Mouse (Mus musculus): ENCODE measurements around the gene Olfr434. TPM values are rescaled to one million over a fixed set of nuclear protein-coding genes. Genes with fewer than 3 reads are reported as not detected.
"Not testable (repeated sequence)": the region's sequence is repeated elsewhere in the genome, so short reads cannot be mapped to it uniquely, and the experiment has no call there.

The Olfr434 gene
- polyA plus RNA-seq (2015; fragmentation: Nextera tagmentation; extraction: Ambion mirVana) = 0.28 TPM in 1 of 2 replicates, not detected in the other

DNA sequence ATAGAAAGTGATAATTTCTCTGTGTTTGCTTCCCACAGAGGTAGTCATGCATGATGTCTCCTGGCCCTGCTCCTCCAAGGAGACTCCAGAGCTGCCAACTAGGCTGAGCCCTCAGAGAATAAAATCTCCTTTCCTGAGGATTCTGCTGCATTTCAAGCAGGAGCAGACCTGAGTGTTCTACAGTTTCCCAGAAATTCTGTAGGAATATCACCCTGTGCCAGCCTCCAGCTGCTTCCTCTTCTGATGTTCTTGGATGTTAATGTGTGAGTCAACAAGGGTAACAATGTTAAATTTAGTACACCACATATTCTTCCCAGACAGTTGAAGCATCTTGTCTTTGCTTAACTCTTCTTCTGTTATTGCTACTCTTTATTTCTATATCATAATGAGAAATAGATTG lies at the start of gene Olfr434:
Gene Olfr434 (plus strand): TSS at position 149 of the 400 bp plus-strand sequence.
- H3K27ac ChIP-seq (replicated peaks); H3K36me3 ChIP-seq; H3K27me3 ChIP-seq: not testable (repeated sequence)

GRCm38 (mm10) chr6:43167246-43167645 lies 45.6 kb upstream of the Olfr434 start:
- Histone ChIP-seq H3K4me2 (replicated peaks) (no peak overlapping the region), H3K36me3 (no peaks in the 10 kb centered on the region), H3K4me3 (replicated peaks) (no peak overlapping the region), H3K27me3 (no peaks in the 10 kb centered on the region), H3K4me1 (no peaks in the 10 kb centered on the region), H3K9ac (no peak overlapping the region), H3K27ac (replicated peaks) (no peak overlapping the region), H3K9me3 (replicated peaks) (no peaks in the 10 kb centered on the region)
- no peak for ATAC-seq (ENCODE audit: insufficient number of reproducible peaks, low FRiP score, low TSS enrichment, low read depth)
- 94% methylated on average over 4 of the region's 4 CpGs for WGBS

More for the DNA sequence above, at the start of gene Olfr434:
- not testable (repeated sequence) for H3K4me2 ChIP-seq (replicated peaks); H3K4me3 ChIP-seq (replicated peaks); H3K9ac ChIP-seq; H3K9me3 ChIP-seq (replicated peaks); ATAC-seq (ENCODE audit: insufficient number of reproducible peaks, low FRiP score, low TSS enrichment, low read depth); H3K4me1 ChIP-seq

DNA sequence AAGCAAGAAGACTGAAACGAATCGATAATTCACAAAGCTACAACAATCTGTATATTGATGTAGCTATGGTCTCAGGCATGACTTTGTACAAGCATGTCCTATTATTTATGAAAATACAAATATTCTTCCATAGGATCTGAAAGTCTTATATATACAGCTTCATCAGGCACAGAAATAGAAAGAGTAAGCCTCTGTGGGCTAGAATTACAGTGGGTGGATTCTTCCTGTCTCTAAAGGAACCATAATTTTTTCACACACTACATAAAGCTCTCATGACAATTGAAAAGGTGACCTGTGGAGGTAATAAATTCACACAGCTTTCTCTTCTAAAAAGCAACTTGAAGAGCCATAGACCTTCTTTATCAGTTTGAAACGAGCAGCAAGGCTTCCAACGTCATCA lies 41.0 kb upstream of the Olfr434 start, which contains the start of gene Olfr13:
Gene Olfr13 (plus strand): TSS at position 301 of the 400 bp plus-strand sequence.
- Histone ChIP-seq H3K4me3 (replicated peaks) (no peak within 1 kb of the TSS), H3K27ac (replicated peaks) (no peak within 1 kb of the TSS), H3K9ac (no peak within 1 kb of the TSS), H3K36me3 (no peaks in the 10 kb centered on the region), H3K9me3 (replicated peaks) (no peaks in the 10 kb centered on the region), H3K4me2 (replicated peaks) (no peak within 1 kb of the TSS), H3K4me1 (no peaks in the 10 kb centered on the region), H3K27me3 (no peaks in the 10 kb centered on the region)
- ATAC-seq (ENCODE audit: insufficient number of reproducible peaks, low FRiP score, low TSS enrichment, low read depth) = no peak
- WGBS = 77% methylated on average over 4 of the region's 4 CpGs

- WGBS = 74% methylated on average over 1 of the region's 1 CpGs
- no peaks in the 10 kb centered on the region for H3K36me3 ChIP-seq
These were observed 34.7 kb upstream of the Olfr434 start for GRCm38 (mm10) chr6:43178129-43178528.

GRCm38 (mm10) chr6:43178584-43179501 lies 34.0 kb upstream of the Olfr434 start:
- H3K36me3 ChIP-seq = no peaks in the 10 kb centered on the region
- no peak for ATAC-seq (ENCODE audit: insufficient number of reproducible peaks, low FRiP score, low TSS enrichment, low read depth)
- no peak overlapping the region for H3K4me3 ChIP-seq (replicated peaks)
- H3K4me2 ChIP-seq (replicated peaks) = no peak overlapping the region
- H3K27ac ChIP-seq (replicated peaks) = no peak overlapping the region
- H3K4me1 ChIP-seq = no peaks in the 10 kb centered on the region
- 60% methylated on average over 6 of the region's 6 CpGs for WGBS
- no peaks in the 10 kb centered on the region for H3K27me3 ChIP-seq
- no peaks in the 10 kb centered on the region for H3K9me3 ChIP-seq (replicated peaks)
- no peak overlapping the region for H3K9ac ChIP-seq

More at GRCm38 (mm10) chr6:43178129-43178528, 34.7 kb upstream of the Olfr434 start:
- Histone ChIP-seq H3K9ac (no peak overlapping the region), H3K27me3 (no peaks in the 10 kb centered on the region), H3K9me3 (replicated peaks) (no peaks in the 10 kb centered on the region), H3K4me2 (replicated peaks) (no peak overlapping the region), H3K27ac (replicated peaks) (no peak overlapping the region), H3K4me1 (no peaks in the 10 kb centered on the region), H3K4me3 (replicated peaks) (no peak overlapping the region)
- ATAC-seq (ENCODE audit: insufficient number of reproducible peaks, low FRiP score, low TSS enrichment, low read depth) = no peak

GRCm38 (mm10) chr6:43190986-43191385 lies 21.8 kb upstream of the Olfr434 start:
- Histone ChIP-seq H3K4me2 (replicated peaks) (no peak overlapping the region), H3K36me3 (no peaks in the 10 kb centered on the region), H3K9me3 (replicated peaks) (no peaks in the 10 kb centered on the region), H3K27ac (replicated peaks) (no peak overlapping the region), H3K27me3 (no peaks in the 10 kb centered on the region), H3K4me3 (replicated peaks) (no peak overlapping the region), H3K4me1 (no peaks in the 10 kb centered on the region), H3K9ac (no peak overlapping the region)
- WGBS = 39% methylated on average over 3 of the region's 3 CpGs
- ATAC-seq (ENCODE audit: insufficient number of reproducible peaks, low FRiP score, low TSS enrichment, low read depth) = no peak

GRCm38 (mm10) chr6:43196781-43197180 lies 16.0 kb upstream of the Olfr434 start, which contains the start of gene Olfr435:
Olfr435 (plus strand) TSS chr6:43197146.
- Histone ChIP-seq H3K27ac (replicated peaks) (no peak within 1 kb of the TSS), H3K27me3 (no peaks in the 10 kb centered on the region), H3K4me1 (no peaks in the 10 kb centered on the region), H3K4me2 (replicated peaks) (no peak within 1 kb of the TSS), H3K4me3 (replicated peaks) (no peak within 1 kb of the TSS), H3K36me3 (no peaks in the 10 kb centered on the region), H3K9me3 (replicated peaks) (no peaks in the 10 kb centered on the region), H3K9ac (no peak within 1 kb of the TSS)
- no peak for ATAC-seq (ENCODE audit: insufficient number of reproducible peaks, low FRiP score, low TSS enrichment, low read depth)

- no peak overlapping the region for H3K4me3 ChIP-seq (replicated peaks)
- no peak for ATAC-seq (ENCODE audit: insufficient number of reproducible peaks, low FRiP score, low TSS enrichment, low read depth)
- H3K27me3 ChIP-seq = no peaks in the 10 kb centered on the region
- H3K27ac ChIP-seq (replicated peaks) = no peak overlapping the region
- no peaks in the 10 kb centered on the region for H3K9me3 ChIP-seq (replicated peaks)
- H3K36me3 ChIP-seq = no peaks in the 10 kb centered on the region
- no peak overlapping the region for H3K4me2 ChIP-seq (replicated peaks)
- no peaks in the 10 kb centered on the region for H3K4me1 ChIP-seq
- WGBS = 64% methylated on average over 3 of the region's 3 CpGs
- no peak overlapping the region for H3K9ac ChIP-seq
These were observed 14.7 kb upstream of the Olfr434 start for GRCm38 (mm10) chr6:43198094-43198493.

DNA sequence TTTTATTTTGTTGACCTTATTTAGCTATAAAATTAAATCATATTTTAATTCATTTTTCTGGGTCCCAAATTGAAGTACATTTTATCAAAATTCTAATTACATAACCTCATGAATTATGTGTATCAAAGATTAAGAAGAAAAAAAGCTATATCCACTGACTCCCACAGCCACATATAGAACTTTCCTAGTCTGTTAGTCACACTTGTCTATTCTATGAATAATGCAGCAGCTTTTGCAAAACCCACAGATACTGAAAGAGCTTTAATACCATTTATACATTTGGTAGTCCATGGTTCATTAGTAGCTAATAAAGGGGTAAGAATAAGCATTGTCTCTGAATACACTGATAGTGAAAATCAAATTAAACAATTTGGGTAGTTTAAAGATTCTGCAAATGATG lies 10.0 kb upstream of the Olfr434 start:
- no peak overlapping the region for H3K4me2 ChIP-seq (replicated peaks)
- no peaks in the 10 kb centered on the region for H3K27me3 ChIP-seq
- H3K4me3 ChIP-seq (replicated peaks) = no peak overlapping the region
- H3K27ac ChIP-seq (replicated peaks) = no peak overlapping the region
- no peaks in the 10 kb centered on the region for H3K36me3 ChIP-seq
- H3K9ac ChIP-seq = no peak overlapping the region
- ATAC-seq (ENCODE audit: insufficient number of reproducible peaks, low FRiP score, low TSS enrichment, low read depth) = no peak
- no peaks in the 10 kb centered on the region for H3K9me3 ChIP-seq (replicated peaks)
- no peaks in the 10 kb centered on the region for H3K4me1 ChIP-seq

DNA sequence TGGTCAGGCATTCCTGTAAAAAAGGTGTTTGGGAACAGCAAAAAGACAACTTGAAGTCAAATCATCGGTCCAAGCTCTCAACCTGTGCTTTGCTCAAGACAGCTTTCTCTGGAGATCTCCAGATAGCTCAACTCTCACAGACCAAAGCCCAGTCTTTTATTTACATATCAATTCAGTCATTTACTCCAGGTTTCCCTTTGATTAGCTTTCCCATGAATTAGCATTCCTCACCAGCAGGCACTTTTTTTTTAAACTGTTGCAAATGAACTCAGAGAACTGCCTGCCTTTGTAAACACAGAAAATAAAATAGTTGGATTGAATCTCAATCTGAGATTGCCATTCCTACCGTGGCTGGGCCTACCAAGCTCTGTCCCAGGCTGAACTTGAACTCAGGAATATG lies 7.5 kb upstream of the Olfr434 start:
- Histone ChIP-seq H3K9me3 (replicated peaks) (no peaks in the 10 kb centered on the region), H3K4me3 (replicated peaks) (no peak overlapping the region), H3K27me3 (no peaks in the 10 kb centered on the region), H3K9ac (no peak overlapping the region), H3K36me3 (no peaks in the 10 kb centered on the region), H3K4me1 (no peaks in the 10 kb centered on the region), H3K4me2 (replicated peaks) (no peak overlapping the region), H3K27ac (replicated peaks) (no peak overlapping the region)
- 41% methylated on average over 2 of the region's 2 CpGs for WGBS
- ATAC-seq (ENCODE audit: insufficient number of reproducible peaks, low FRiP score, low TSS enrichment, low read depth) = no peak

- 88% methylated on average over 1 of the region's 1 CpGs for WGBS
- not testable (repeated sequence) for ATAC-seq (ENCODE audit: insufficient number of reproducible peaks, low FRiP score, low TSS enrichment, low read depth)
These were observed 18.4 kb downstream of the Olfr434 start, which contains the start of gene Olfr47 for GRCm38 (mm10) chr6:43231255-43231654. Olfr47 (plus strand) TSS chr6:43231529.

GRCm38 (mm10) chr6:43242061-43242460 lies 29.2 kb downstream of the Olfr434 start:
- H3K4me2 ChIP-seq (replicated peaks) = no peak overlapping the region
- no peaks in the 10 kb centered on the region for H3K9me3 ChIP-seq (replicated peaks)
- no peak overlapping the region for H3K4me3 ChIP-seq (replicated peaks)
- H3K27ac ChIP-seq (replicated peaks) = no peak overlapping the region
- H3K27me3 ChIP-seq = no peaks in the 10 kb centered on the region
- H3K9ac ChIP-seq = no peak overlapping the region
- 11% methylated on average over 4 of the region's 4 CpGs for WGBS
- no peaks in the 10 kb centered on the region for H3K4me1 ChIP-seq
- H3K36me3 ChIP-seq = no peaks in the 10 kb centered on the region
- no peak for ATAC-seq (ENCODE audit: insufficient number of reproducible peaks, low FRiP score, low TSS enrichment, low read depth)

More at GRCm38 (mm10) chr6:43231255-43231654, 18.4 kb downstream of the Olfr434 start, which contains the start of gene Olfr47:
- not testable (repeated sequence) for H3K27me3 ChIP-seq; H3K27ac ChIP-seq (replicated peaks); H3K4me1 ChIP-seq; H3K4me3 ChIP-seq (replicated peaks); H3K9me3 ChIP-seq (replicated peaks); H3K36me3 ChIP-seq; H3K9ac ChIP-seq; H3K4me2 ChIP-seq (replicated peaks)
